Mouse (Mus musculus) ES-E14 (cell line): Measurements from ENCODE around the gene 2310057M21Rik.

ENCODE experiments used
- CHD2 ChIP-seq: IDR thresholded peaks from 2 replicates; pipeline ENCODE4 v1.6.1; 2014; ENCODE audit warnings: mild to moderate bottlenecking, low read depth, low read length, inconsistent platforms
- HCFC1 ChIP-seq: IDR thresholded peaks from 2 replicates; pipeline ENCODE4 v1.6.1; 2012; ENCODE audit warnings: low read length, inconsistent platforms, borderline replicate concordance; ENCODE audit not compliant: insufficient read depth
- MAFK ChIP-seq: IDR thresholded peaks from 2 replicates; pipeline ENCODE4 v1.6.1; 2014; ENCODE audit warnings: mild to moderate bottlenecking, low read depth, low read length, inconsistent platforms; ENCODE audit not compliant: insufficient read depth
- ZC3H11A ChIP-seq: IDR thresholded peaks from 2 replicates; pipeline ENCODE4 v1.6.1; 2012; ENCODE audit warnings: low read depth, mild to moderate bottlenecking, inconsistent platforms, low read length, borderline replicate concordance
- ZNF384 ChIP-seq: IDR thresholded peaks from 2 replicates; pipeline ENCODE4 v1.6.1; 2012; ENCODE audit warnings: low read depth, low read length, inconsistent platforms

DNA sequence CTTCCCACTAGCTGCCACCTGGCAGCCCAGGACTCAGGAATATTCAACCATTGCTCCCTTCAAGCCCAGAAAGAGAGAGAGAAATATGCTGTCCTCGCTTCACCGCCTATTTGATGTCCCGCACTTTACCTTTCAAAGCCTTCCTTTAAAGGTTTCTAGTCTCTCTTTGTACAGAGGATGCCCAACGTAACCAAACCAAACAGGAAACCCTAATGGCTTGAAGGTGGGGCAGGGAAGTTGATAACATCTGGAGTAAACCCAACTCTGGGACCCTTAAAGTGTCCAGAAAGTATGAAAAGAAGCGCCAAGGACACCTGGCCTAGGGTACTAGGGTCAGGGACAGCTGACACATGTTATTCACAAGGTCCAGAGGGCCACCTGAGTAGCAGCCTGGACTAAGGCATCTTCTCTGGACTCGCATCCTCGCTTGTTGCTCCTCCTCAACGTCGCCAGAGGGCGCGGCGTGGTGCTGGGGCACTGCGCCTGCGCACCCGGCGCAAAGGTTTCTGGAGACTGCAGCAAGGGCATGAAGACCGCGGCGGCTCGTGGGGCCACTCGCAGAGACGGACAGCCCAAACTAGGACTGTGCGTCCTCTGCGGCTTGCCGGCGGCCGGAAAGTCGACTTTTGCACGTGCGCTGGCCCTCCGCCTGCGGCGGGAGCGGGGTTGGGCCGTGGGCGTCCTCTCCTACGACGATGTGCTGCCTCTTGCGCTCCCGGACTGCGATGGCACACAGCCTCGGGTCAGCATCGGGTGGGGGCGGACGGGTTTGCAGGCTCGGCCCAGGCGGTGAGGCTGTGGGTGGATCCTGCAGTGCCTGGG is 8.3 kb upstream of the 2310057M21Rik start, which contains the start of gene Pstk:
- TF ChIP-seq MAFK: no peak
- TF ChIP-seq ZC3H11A: no peak
- no peak for TF ChIP-seq CHD2
- no peak for TF ChIP-seq ZNF384
- peak; percentile 68; the same call in 1 of the 2 replicates for TF ChIP-seq HCFC1
